Mouse (Mus musculus) C2C12 (cell line): Measurements from ENCODE around the gene Anks3. TPM values are rescaled to one million over a fixed set of nuclear protein-coding genes. Genes with fewer than 3 reads are reported as not detected.

Experiments
- H3K27me3 ChIP-seq: one replicate; pipeline ENCODE4 v1.6.1; 2011; ENCODE audit not compliant: control insufficient read depth, insufficient read depth, insufficient read length
- H3K36me3 ChIP-seq: one replicate; pipeline ENCODE4 v1.6.1; 2011; ENCODE audit not compliant: control insufficient read depth, insufficient read depth
- H3K4me3 ChIP-seq: one replicate; pipeline ENCODE4 v1.5.1; 2011; ENCODE audit warnings: mild to moderate bottlenecking, control low read depth; ENCODE audit not compliant: poor library complexity, insufficient read depth, severe bottlenecking
- H3K79me2 ChIP-seq: one replicate; pipeline ENCODE4 v1.6.1; 2011; ENCODE audit not compliant: control insufficient read depth, insufficient read depth
- H3K79me3 ChIP-seq: one replicate; pipeline ENCODE4 v1.6.1; 2011; ENCODE audit warnings: low read depth, control low read depth
- H3ac ChIP-seq: one replicate; pipeline ENCODE3; 2011; ENCODE audit warnings: low read depth; ENCODE audit not compliant: control insufficient read depth, insufficient read length
- CEBPB ChIP-seq: IDR thresholded peaks from one replicate; pipeline ENCODE4 v1.6.1; 2011; ENCODE audit warnings: low read depth, mild to moderate bottlenecking, control low read depth, moderate library complexity
- CTCF ChIP-seq: IDR thresholded peaks from one replicate; pipeline ENCODE4 v1.5.1; 2011; ENCODE audit not compliant: control insufficient read depth, insufficient read depth, insufficient read length
- FOSL1 ChIP-seq: IDR thresholded peaks from one replicate; pipeline ENCODE4 v1.8.0; 2011; ENCODE audit warnings: mild to moderate bottlenecking, low read length; ENCODE audit not compliant: poor library complexity, insufficient read depth, severe bottlenecking
- MAX ChIP-seq: IDR thresholded peaks from one replicate; pipeline ENCODE4 v1.6.1; 2011; ENCODE audit warnings: mild to moderate bottlenecking, control low read depth
- MYOD1 ChIP-seq: IDR thresholded peaks from one replicate; pipeline ENCODE4 v1.6.1; 2011; ENCODE audit warnings: low read depth; ENCODE audit not compliant: control insufficient read depth, insufficient read length
- MYOG ChIP-seq: IDR thresholded peaks from one replicate; pipeline ENCODE4 v1.6.1; 2011; ENCODE audit not compliant: control insufficient read depth, insufficient read length; ENCODE audit errors: extremely low read depth
- USF1 ChIP-seq: IDR thresholded peaks from one replicate; pipeline ENCODE4 v1.6.1; 2011; ENCODE audit warnings: low read depth, mild to moderate bottlenecking, control low read depth, moderate library complexity
- polyA plus RNA-seq: library from polyadenylated mRNA; unstranded; fragments of >200 nt; fragmentation: generic; extraction: Trizol; gene quantifications from one replicate; pipeline ENCODE4 v1.2.1, GENCODE M21; 2012; ENCODE audit warnings: missing spikeins

The Anks3 gene
- polyA plus RNA-seq, 1 experiment, result 20.9 TPM

- H3K27me3 ChIP-seq, result no peaks in the 10 kb centered on the region
Measured at GRCm38 (mm10) chr16:4896249-4897027, 67.6 kb downstream of the Anks3 start.

GRCm38 (mm10) chr16:4894201-4894908, 69.7 kb downstream of the Anks3 start:
- peaks cover 11% of the 10 kb centered on the region for H3K79me3 ChIP-seq
- H3K27me3 ChIP-seq, result no peaks in the 10 kb centered on the region
- H3K4me3 ChIP-seq, result no peak overlapping the region
- no peak for TF ChIP-seq FOSL1
- TF ChIP-seq USF1, result no peak
- TF ChIP-seq MAX, result no peak
- no peak for TF ChIP-seq MYOG
- TF ChIP-seq MYOD1, result no peak
- TF ChIP-seq CTCF, result no peak
- no peak for TF ChIP-seq CEBPB
- no peaks in the 10 kb centered on the region for H3K36me3 ChIP-seq
- H3K79me2 ChIP-seq, result peaks cover 9% of the 10 kb centered on the region
- no peak overlapping the region for H3ac ChIP-seq

More at GRCm38 (mm10) chr16:4896249-4897027, 67.6 kb downstream of the Anks3 start:
- peaks cover 5% of the 10 kb centered on the region for H3K79me2 ChIP-seq
- H3K4me3 ChIP-seq, result no peak overlapping the region
- H3K36me3 ChIP-seq, result no peaks in the 10 kb centered on the region
- TF ChIP-seq MYOD1, result no peak
- no peak for TF ChIP-seq MYOG
- TF ChIP-seq CTCF, result no peak
- TF ChIP-seq MAX, result no peak
- no peak for TF ChIP-seq FOSL1
- no peak for TF ChIP-seq CEBPB
- TF ChIP-seq USF1, result no peak
- H3ac ChIP-seq, result no peak overlapping the region
- H3K79me3 ChIP-seq, result peaks cover 9% of the 10 kb centered on the region

GRCm38 (mm10) chr16:4892171-4892570, 71.8 kb downstream of the Anks3 start:
- Histone ChIP-seq H3K79me3 (peaks cover 11% of the 10 kb centered on the region), H3K27me3 (no peaks in the 10 kb centered on the region), H3ac (no peak overlapping the region), H3K79me2 (peaks cover 30% of the 10 kb centered on the region), H3K36me3 (no peaks in the 10 kb centered on the region), H3K4me3 (no peak overlapping the region)
- no peak for TF ChIP-seq USF1
- TF ChIP-seq FOSL1, result no peak
- no peak for TF ChIP-seq MYOG

Other genes with a start within 250 kb of the Anks3 start
- gene Nmral1, start 244.8 kb downstream of the Anks3 start, polyA plus RNA-seq, result 45.1 TPM
- gene Hmox2, start 237.8 kb downstream of the Anks3 start, polyA plus RNA-seq, result 42.6 TPM
- gene Cdip1, start 173.9 kb downstream of the Anks3 start, polyA plus RNA-seq, result 22.0 TPM
- gene 4930562C15Rik, start 128.8 kb downstream of the Anks3 start, polyA plus RNA-seq, result 0.14 TPM
- 63.2 TPM for gene Ubald1, start 83.9 kb downstream of the Anks3 start, polyA plus RNA-seq
- gene Mgrn1, start 78.0 kb downstream of the Anks3 start, polyA plus RNA-seq, result 50.3 TPM
- 59.6 TPM for gene Nudt16l1, start 25.4 kb downstream of the Anks3 start, polyA plus RNA-seq
- gene Sept12, start 33.6 kb upstream of the Anks3 start, polyA plus RNA-seq, result not detected
- not detected for gene Smim22, start 43.1 kb upstream of the Anks3 start, polyA plus RNA-seq
- 16.7 TPM for gene Rogdi, start 49.3 kb upstream of the Anks3 start, polyA plus RNA-seq
- 47.6 TPM for gene Glyr1, start 85.7 kb upstream of the Anks3 start, polyA plus RNA-seq
- gene Ubn1, start 85.9 kb upstream of the Anks3 start, polyA plus RNA-seq, result 13.8 TPM
- gene Ppl, start 168.2 kb upstream of the Anks3 start, polyA plus RNA-seq, result 0.08 TPM
- 0.01 TPM for gene Sec14l5, start 182.9 kb upstream of the Anks3 start, polyA plus RNA-seq
- gene Nagpa, start 239.8 kb upstream of the Anks3 start, polyA plus RNA-seq, result 22.5 TPM